Mouse (Mus musculus) left cerebral cortex, postnatal 25 days (tissue): ENCODE data around the gene Kcnj15. TPM values are rescaled to one million over a fixed set of nuclear protein-coding genes. Genes with fewer than 3 reads are reported as not detected.

ENCODE experiments used
- DNase-seq, 2 experiments: peaks; one replicate each; pipeline ENCODE4 v3.0.0; 2022; ENCODE audit warnings: low spot score in 2 of 2, mixed read lengths in 1 of 2
- intact Hi-C: fragments of 180-260 bp; cut with DNase I; formaldehyde crosslinking; loops from one replicate; pipeline ENCODE4 v1.15.1; 2025
- total RNA-seq, 2 experiments: library from RNA; stranded (reverse); gene quantifications; 2 replicates each; pipeline ENCODE4 v1.2.3; 2021

Kcnj15 gene
- total RNA-seq, 2 experiments from 2014 or later: 0.16 TPM; not detected in 1

DNA sequence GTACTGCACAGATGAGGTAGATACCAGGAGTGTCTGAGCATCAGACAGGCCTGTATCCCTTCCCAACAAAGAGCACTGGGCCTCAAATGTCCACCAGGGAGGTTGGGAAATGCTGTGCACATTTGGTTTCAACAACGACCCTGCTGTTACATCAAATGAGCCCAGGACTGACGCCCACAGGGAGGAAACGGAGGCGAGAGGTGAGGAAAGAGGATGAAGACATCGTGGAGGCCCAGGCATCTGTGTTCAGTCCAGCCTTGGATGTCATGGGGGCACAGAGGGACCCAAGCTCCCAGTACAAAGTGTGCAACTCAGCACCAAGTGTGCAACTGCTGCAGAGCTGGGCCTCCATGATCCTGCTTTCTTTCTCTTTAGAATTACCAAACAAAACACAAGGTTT lies 92.4 kb downstream of the Kcnj15 start:
- no peak for DNase-seq
- intact Hi-C loops: loop anchor here (2.0 to 10.0 kb wide), 4 partner anchors 535 to 625 kb away; no protein-coding TSS in a partner anchor
